Mouse (Mus musculus) gonadal fat pad, adult 2 months (tissue): Measurements from ENCODE around the gene Sort1. TPM values are rescaled to one million over a fixed set of nuclear protein-coding genes. Genes with fewer than 3 reads are reported as not detected.
"Not testable (repeated sequence)": the region's sequence is repeated elsewhere in the genome, so short reads cannot be mapped to it uniquely, and the experiment has no call there.

ENCODE experiments used
- DNase-seq: peaks from one replicate; pipeline ENCODE4 v3.0.0-alpha.2; 2012; ENCODE audit warnings: low read depth
- polyA plus RNA-seq: library from polyadenylated mRNA; depleted of rRNA; stranded (reverse); fragments of >200 nt; gene quantifications from 2 replicates; pipeline ENCODE4 v1.2.3, GENCODE M21; 2012; rRNA removed

The Sort1 gene
- 273 and 331 TPM in 2 replicates for polyA plus RNA-seq

DNA sequence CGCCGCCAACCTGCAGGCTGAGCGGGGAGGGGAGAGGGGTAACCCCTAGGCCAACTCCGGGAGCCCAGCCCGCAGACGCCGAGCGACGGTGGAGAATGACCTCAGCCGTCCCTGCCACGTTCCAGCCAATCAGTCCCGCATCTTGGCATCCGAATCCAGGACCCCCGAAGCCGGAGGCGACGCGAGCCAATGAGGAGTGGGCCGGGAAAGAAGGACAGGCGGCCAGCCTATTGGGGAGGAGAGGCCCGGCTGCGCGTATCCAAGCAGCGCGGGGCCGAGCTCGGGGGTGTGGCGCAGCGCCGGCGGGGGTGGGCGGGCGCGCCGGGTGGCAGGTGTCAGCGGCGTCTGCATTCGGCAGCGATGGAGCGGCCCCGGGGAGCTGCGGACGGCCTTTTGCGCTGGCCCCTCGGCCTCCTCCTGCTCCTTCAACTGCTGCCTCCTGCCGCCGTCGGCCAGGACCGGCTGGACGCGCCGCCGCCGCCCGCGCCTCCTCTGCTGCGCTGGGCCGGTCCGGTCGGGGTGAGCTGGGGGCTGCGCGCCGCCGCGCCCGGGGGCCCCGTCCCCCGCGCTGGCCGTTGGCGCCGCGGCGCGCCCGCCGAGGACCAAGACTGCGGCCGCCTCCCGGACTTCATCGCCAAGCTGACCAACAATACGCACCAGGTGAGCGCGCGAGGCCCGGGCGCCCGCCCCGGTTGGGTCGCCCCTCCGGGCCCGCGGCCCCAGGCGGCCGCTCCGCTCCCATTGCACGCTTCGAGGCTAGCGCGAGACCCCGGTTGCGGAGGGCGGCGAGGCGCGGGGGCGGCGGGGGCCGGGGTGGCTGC is at the start of gene Sort1:
Sort1 (plus strand) TSS at position 302 of the 821 bp plus-strand sequence.
- no peak for DNase-seq

DNA sequence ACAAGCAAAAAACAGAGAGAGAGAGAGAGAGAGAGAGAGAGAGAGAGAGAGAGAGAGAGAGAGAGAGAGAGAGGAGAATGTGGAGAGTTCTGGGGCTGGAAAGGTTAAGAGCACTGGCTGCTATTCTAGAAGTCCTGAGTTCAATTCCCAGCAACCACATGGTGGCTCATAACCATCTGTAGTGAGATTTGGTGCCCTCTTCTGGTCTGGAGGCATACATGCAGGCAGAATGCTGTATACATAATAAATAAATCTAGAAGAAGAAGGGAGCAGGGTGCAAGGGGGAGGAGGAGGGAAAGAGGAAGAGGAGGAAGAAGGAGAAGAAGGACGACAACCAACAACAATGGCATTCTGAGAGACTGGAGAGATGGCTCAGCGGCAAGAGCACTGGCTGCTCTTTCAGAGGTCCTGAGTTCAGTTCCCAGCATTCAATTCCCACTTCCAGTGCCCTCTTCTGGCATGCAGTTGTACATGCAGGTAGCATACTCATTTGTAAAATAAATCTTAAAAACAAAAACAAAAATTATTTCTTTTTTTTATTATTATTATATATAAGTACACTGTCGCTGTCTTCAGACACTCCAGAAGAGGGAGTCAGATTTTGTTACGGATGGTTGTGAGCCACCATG is 46.3 kb upstream of the Sort1 start:
- DNase-seq: not testable (repeated sequence)

DNA sequence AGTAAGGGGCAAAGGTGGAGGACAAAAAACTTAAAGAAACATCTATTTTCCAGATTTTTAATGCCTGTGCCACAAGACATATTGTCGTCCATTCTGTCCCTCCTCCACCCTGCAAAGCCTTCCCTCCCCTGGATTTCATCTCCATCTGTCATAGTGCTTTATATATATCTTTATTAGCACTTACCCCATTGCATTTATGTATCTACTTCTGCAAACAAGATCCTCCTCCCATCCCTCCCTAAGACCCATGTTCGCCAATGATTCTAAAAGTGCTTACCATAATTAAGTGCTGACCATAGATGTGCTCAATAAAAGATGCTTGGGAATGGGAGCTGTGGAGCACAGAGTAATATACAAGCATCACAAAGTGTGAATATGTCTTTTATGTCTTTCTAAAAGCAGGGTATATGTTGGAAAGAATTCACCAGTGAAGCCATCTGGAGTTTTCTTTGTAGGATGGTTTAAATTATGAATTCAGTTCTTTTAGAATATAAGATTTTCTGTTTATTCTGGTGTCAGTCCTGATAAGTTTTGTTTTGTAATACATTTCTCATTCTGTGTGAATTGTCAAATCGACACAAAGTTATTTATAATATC is 42.5 kb upstream of the Sort1 start:
- no peak for DNase-seq

DNA sequence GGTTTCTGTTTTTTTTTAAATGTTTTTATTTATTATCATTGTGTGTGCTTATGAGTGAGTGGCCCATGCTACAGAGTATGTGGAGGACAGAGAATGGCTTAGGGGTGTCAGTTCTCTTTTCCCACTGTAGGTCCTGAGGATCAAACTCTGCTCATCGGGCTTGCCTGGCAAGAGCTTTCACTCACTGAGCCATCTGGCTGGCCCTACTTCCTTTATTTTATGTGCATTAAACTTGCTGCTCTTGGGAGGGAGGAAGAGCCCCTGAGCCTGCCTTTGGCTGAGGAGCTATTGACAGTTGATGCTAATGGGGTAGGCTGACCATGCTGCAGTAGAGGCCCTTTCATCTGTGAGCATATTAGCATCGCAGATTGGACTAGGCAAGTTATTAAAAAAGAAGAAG is 37.0 kb upstream of the Sort1 start:
- no peak for DNase-seq

DNA sequence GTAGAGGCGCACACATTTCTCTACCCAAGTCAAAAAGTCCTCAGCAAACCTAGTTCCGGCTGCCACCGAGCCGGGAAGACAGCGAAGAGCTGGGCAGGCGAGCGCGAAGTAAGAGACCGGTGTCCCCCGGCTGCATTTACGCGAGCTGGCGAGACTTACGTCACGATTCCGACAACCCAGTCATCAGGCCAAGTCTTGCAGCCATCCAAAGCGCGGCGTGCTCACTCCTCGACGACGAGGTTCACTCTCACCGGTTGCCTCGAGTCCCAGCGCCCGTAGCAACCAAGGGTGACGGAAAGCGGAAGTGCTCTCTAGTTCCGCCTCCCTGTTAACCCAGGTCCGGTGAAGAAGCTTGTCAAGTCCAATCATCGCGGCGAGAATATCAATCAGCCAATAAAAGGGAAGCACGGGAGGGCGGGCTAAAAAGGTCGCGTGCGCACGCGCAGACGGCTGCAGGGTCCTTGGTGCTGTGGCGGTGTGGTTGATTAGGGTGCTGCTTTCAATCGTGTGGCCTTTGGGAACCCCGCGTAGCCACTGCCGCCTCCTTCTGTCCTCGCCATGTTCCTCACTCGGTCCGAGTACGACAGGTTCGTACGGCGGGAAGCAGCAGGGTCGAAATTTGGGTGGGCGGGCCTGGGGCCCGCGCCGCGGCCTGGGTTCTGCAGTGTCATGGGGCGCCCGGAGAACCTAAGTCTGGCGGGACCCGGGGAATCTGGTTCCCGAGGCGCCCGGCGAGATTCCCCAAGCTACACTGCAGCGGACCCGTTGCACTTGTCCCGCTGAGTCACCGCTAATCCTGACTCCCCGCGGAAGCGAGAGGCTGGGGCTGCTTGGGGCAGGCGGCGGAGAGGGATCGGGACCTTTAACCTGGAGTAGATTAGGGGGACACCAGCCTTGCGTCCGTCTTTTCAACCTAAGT is 26.9 kb upstream of the Sort1 start, which contains the start of gene Psma5:
Psma5 (plus strand) TSS at position 208 of the 919 bp plus-strand sequence.
- DNase-seq: peak; percentile 90

DNA sequence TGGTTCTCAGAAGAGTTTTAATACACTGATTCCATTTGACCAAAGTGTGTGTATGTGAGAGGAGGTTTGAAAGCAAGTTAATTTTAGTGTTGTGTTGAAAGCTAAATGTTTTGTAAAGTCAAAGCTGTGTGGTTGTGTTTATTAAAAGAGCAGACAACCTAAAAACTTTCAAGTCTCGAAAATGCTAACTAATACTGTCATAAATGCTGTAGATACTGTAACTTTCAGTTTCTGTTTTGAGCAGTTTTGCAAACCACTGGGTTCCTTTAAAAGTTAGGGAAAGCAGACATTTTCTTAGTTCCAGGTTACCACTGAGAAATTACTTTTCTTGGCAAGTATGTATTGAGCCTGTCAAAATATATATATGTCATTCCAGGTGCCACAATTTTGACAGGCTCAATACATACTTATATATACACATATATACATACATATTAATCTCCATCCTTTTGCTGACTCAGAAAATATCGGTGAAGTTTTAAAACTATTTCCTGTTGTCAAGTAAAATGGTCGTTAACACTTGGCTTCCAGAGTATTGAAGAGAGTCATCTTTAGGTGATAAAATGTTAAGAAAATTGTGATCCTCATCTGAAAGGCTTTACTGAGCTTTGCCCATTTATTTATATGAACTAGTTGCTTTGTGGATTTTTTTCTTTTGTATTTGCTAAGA is 25.9 kb upstream of the Sort1 start:
- no peak for DNase-seq

DNA sequence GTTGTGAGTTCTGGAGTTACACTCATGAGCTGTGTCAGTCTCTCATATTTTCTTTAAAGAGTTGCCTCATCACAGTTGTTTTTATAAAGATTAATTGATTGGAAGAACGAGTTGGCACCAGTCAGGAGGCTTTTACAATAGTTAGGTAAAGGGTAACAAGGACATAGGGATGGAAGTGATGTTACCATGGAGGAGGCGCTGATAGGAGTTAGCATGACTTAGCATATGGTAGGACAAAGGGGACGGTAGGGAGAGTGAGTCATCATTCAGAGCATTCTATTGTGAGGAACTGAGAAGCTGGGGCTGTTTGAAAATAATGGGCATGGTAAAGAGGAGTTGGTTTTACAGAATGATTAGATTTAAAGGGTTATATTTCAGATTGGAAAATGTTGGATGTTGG is 24.6 kb upstream of the Sort1 start:
- DNase-seq: peak; percentile 47

DNA sequence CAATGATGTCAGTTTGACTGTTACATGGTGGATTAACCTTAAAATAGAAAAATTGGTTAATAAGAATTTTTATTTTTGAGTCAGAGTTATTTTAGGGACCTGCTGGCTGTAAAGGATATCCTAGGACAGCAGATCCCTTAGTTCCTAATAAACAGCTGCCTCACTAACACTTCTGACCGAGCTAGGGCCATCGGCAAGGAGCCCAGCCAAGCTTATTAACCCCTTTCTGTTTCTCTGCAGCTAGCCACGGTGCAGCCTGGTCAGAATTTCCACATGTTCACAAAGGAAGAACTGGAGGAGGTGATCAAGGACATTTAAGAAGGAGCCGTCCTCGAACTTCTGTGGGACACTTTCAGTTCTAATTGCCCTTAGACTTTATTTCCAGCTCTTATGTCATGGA is 4.4 kb upstream of the Sort1 start:
- not testable (repeated sequence) for DNase-seq

DNA sequence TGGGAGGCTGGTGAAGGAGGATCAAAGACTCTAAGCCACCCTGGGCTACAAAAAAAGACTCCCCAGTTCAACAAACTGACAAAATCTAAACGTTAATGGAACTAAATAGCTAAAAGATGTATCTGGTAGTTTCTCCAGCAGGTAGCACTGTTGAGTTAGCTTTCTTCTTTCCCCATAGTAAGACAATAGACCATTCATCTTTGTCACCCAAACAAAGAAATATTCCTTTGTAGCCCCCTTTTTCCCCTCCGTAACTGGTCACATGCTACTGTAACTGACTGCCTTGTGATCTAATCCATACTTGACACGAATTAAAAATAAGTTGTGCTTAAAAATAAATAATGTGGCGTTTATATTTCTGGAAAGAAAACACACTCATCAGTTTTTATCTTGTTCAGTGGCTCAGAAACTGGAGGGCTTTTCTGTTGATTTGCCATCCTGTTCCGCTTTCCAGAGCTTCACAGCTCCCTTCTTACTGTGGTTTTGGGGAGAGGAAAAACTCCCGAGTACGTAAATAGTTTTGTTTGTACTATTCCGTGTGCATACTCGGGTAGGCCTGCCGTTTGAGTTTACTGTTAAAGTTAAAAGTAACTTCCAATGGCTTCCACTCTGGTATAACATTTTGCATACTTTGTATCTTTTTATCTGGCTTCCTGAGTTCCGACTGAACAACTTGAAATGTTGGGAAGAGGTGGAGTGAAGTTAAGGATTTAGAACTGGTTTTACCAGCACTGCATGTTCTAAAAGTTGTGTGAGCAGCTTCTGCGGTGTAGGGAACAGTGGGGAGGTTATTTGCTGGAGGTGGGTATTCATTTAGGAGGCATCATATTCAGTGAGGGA is 1.3 kb upstream of the Sort1 start:
- DNase-seq: no peak

DNA sequence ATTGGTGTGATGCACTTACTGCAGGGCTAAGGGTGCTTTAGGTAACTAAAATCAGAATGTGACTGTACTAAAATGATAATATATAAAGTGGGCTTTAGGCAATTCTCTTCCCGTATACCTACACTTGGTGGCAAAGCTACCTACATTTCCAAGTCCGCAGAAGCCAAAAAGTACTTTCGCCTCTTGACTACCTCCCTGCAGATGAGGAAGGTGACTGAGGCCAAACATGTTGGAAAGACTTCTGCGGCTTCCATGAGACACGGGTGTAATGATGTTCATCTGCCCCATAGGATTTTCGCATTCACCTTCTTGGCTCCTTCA is 681 bp upstream of the Sort1 start:
- DNase-seq: no peak

DNA sequence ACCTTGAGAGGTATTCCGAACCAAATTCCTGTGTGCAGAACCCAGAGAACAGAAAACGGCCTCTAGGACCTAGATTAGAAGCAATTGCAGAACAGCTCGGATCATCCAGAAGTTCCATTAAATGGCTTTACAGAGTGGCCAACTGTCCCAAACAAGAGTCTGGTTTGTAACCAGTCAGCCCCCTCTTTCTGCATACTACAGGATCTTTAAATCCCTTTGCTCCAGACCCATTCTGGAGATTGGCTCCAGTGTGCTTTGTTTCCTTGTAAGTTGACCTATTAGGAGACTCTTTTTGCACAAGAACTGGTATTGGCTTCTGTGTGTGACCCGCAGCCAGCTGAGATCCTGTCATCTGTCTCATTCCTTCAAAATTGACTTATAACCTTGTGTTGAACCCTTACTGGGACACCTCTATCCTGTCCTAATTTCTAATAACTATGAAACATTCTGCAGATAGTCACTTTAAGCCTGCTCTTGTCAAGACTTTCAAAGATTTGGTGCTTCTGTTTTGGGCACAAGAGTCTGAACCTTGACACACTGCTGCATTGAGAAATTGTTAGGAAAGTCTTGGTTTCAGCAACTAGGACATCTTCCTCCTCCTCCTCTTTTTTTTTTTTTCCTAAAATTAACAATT is 1.3 kb downstream of the Sort1 start:
- DNase-seq: no peak

DNA sequence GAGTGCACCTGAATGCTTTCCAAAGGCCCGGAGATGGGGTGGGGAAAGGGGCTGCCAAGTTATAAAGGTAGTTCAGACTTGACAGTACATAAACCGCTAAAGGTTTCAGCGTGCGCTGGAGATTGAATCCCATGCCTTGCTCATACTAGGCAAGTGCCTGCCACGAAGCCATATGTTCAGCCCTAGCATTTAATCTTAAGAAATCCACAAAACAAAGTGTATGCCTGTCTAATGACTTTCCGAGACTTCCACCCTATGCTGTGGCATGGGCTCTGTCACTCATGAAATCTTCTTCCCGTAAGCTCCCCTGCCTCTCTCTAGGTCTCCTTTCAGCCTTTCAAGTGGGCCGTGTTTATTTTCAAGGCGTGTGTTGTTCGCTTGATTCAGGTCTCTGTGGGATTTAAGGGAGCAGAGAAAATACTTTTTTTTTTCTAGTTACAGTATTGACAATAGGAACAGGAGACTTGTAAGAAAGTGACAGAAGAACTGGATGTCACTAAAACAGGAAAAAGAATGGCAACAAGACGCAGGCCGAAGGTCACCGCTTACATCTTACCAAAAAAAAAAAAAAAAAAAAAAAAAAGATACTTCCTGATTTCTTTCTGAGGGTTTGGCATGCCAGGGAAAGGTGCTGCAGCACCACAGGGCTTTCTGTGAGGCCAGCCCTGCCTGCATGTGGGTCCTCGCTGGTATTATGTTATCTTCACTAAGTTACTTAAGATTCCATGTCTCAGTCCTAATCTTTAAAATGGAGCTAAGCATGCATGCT is 3.0 kb downstream of the Sort1 start:
- no peak for DNase-seq

DNA sequence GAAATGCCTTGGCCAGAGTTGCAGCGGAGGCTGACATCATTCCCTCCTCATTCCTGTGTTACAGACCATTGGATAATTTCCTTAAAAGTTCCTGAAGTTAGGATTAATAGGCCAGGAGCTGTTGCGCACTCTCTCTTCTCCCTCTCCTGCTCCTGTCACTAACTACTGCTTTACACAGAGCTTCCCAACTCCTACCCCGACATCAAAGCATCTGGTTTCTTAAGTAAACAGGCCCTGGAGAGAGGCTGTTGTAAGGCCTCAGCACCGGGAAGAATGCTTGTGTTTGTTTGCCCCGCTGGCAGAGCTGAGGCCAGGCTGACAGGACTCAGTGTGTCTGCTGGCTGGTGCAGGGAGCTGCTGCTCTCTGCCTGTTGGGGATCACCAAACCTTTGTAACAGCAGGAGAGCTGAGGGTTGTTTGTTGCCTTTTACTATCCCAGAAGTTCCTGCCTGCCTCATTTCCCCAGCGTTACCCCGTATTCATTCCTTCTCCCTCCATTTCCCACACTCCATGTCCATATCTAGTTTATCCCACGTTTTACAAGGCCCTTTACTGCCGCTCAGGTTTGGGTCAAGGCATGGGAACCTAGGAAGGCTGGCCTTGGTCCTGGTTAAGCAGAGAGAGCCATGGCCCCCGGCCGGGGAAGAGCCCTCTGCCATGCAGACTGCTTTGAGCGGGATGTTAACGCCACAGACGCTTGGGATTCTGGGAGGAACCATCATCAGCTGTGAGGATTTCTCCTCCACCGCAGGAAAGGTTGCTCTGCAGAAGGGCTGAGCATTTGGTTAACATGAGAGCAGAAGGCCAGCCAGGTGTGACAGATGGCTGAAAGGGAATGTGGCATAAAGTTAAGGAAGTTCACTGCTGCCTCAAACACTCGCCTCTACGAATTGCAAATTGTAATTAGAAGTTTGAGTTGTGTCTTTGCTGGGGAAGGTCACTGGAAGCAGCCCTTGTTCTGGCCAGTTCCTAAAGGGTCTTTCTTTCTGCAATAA is 4.2 kb downstream of the Sort1 start:
- DNase-seq: no peak

DNA sequence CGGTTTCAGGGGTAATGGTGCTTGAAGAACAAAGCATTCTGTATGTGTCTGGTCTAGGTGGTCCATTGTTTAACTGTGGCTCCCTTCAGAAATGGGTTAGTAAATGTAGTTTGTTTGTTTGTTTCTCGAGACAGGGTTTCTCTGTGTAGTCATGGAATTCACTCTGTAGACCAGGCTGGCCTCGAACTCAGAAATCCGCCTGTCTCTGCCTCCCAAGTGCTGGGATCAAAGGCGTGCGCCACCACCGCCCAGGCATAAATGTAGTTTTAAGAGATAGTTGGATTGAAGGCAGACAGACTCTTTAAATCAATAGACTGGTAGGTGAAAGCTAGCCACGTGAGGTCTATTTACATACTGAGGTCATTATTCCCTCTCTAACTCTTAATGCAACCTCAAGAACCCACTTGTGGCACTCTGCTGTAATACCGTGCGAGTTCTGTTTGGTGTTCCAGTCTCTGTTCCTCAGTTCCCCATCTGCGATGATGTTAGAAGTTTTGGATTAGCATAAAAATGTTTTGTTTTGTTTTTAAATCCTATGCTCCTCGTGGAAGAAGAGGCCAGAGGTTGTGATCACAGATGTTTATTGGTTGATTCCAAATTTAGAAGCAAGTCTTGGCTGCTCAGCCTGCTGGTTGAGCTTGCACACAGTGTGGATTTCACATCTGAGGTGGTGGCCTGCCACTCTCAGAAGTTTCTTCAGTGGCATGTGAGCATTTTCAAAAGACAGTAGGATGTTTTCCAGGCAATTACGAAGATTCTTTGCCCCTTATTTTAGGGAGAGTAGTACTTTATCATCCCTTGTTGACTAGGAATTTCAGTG is 5.6 kb downstream of the Sort1 start:
- no peak for DNase-seq

DNA sequence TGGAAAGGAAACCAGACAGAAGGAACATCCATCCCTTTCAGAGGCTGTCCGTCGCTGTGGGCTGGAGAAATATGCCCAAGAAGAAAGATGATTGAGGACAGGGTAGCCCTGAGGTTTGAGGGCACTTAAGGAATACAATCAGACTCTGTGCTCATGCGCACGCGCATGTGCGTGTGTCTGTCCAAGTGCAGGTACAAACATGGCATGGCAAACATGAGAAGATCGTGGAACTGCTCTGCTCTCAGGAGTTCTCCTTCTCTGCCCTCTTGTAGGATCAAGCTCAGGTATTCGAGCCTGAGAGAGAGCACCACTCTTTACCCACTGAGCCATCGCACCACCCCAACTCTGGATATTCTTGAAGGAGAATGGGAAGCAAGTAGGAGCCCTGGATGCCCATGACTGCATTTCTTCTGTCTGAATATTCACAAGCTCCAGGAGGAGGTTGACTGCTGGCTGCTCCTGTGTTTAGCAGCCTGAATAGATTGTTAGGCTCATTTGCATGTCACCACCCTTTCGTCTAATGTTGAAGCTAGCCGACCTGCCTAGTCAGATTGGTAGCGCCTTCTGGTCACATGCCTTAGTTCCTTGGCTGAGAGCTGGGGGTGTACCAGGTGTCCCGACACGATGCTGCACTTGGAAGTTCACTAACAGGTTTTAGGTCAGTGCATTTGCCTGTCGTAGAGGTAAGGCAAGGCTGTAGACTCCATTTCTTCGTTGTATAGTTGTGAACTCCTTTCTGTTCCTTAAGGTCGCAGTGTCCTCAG is 7.3 kb downstream of the Sort1 start:
- DNase-seq: no peak

DNA sequence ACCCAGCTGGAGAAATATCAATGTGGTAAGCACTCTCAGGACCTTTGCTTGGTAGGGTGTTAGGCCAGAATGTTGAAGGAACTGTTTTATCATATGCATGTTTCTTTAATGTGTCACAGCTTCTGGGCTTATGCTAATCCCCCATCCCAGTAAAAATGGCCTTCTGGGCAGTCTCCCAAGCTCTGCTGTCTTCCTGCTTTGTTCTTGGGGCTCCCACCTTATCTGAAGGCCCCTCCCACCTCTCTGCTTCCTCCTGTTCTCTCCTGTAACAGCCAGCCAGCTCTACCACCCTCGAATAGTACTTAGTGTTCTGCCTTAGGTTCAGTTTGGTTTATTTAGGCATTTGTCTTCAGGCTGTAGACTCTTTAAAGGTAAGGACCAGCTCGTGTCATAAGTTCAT is 10.5 kb downstream of the Sort1 start:
- no peak for DNase-seq
